ENCODE assay signal across 17 mouse cellular contexts in genomic region chr6:57693116-57693515, GRCm38 (mm10).
"Had no signal": no experiment of that assay in that cellular context is flagged by ENCODE, and none has a peak within 500 bp of the region (broad histone marks: within the 10 kb centered on the region; RNA-seq: fewer than 3 reads in every experiment).

No protein-coding gene starts in this region.

- ATAC-seq: midbrain, embryonic 16.5 days had no signal

- H3K4me3 ChIP-seq: midbrain, embryonic 10.5 days; midbrain, embryonic 12.5 days; neural tube, embryonic 15.5 days had no signal

- H3K9ac ChIP-seq: midbrain, embryonic 12.5 days; neural tube, embryonic 15.5 days had no signal

- H3K27ac ChIP-seq: midbrain, embryonic 10.5 days; midbrain, embryonic 12.5 days; neural tube, embryonic 13.5 days; neural tube, embryonic 15.5 days had no signal

- DNase-seq: lung, adult 18-20 months; lung, postnatal 10 days; lung, postnatal 4 days; midbrain, embryonic 14.5 days; retina, postnatal 1 day; right cerebral cortex, adult 18-20 months; right cerebral cortex, postnatal 25 days; right cerebral cortex, postnatal 4 days; spleen, adult 18-20 months; thymus, adult 18-20 months; thymus, postnatal 14 days; thymus, postnatal 36 days had no signal

- H3K4me1 ChIP-seq: midbrain, embryonic 12.5 days had no signal

- H3K9me3 ChIP-seq: midbrain, embryonic 10.5 days; midbrain, embryonic 12.5 days; neural tube, embryonic 13.5 days; neural tube, embryonic 15.5 days had no signal

- H3K4me2 ChIP-seq: midbrain, embryonic 12.5 days had no signal

- H3K27me3 ChIP-seq: midbrain, embryonic 12.5 days; neural tube, embryonic 13.5 days; neural tube, embryonic 15.5 days had no signal
